Mouse (Mus musculus): ENCODE data around the gene Prss45. TPM values are rescaled to one million over a fixed set of nuclear protein-coding genes. Genes with fewer than 3 reads are reported as not detected.

Gene Prss45
- total and polyA plus RNA-seq, 3 experiments: not detected

DNA sequence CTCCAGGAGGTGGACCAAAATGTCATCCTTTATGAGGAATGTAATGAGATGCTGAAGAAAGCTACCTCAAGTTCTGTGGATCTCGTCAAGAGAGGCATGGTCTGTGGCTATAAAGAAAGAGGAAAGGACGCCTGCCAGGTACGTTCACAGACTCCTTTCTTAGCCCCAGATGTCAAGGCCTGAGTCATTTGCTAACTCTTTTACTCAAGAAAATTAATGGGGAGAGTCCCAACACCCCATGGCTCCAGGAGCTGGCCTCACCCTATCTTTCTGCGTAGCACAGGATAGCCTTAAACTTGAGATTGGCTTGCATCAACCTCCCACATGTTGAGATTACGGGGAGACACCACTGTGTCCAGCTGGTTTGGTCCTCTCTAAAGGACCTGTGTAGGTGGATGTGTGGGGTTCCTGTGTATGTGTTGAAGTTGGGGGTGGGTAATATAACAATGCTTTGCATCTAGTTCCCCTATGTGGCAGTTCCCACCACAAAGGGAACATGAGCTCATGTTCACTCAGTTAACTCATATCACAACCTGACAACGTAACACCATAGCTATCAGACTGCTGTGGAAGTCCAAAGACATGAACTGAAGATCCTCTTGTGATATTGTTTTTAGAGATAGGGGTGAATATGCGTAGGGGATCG is 33.4 kb upstream of the Prss45 start:
- Histone ChIP-seq H3K27me3 (ENCODE audit: control insufficient read depth in 1 of 2, insufficient read depth in 2 of 2, low read length in 2 of 2) (no peaks in the 10 kb centered on the region), H3K27ac (ENCODE audit: control insufficient read depth, low read depth, low read length) (no peak overlapping the region), H3K9me3 (replicated peaks; ENCODE audit: insufficient read depth, low read length) (no peaks in the 10 kb centered on the region), H3K79me2 (ENCODE audit: control insufficient read depth, insufficient read depth, low read length, poor library complexity) (no peaks in the 10 kb centered on the region), H3K4me3 (ENCODE audit: control insufficient read depth in 1 of 2, insufficient read depth in 1 of 2, low read depth in 2 of 2, low read length in 2 of 2) (no peak overlapping the region), H3K36me3 (ENCODE audit: control insufficient read depth in 1 of 2, insufficient read depth in 2 of 2, low read length in 2 of 2) (no peaks in the 10 kb centered on the region), H3K9ac (ENCODE audit: control insufficient read depth, low read depth, low read length, poor library complexity, severe bottlenecking) (no peak overlapping the region), H3K4me1 (ENCODE audit: control insufficient read depth in 1 of 2, insufficient read depth in 2 of 2, low read length in 2 of 2) (no peaks in the 10 kb centered on the region; a peak in 2 of 4 replicates)
- no peak for DNase-seq (ENCODE audit: low read depth, low spot score)
- no peak for TF ChIP-seq BHLHE40 (IDR thresholded peaks at IDR 0.05; ENCODE audit: borderline replicate concordance, low read depth, low read length)
- TF ChIP-seq NRF1 (IDR thresholded peaks at IDR 0.05; ENCODE audit: insufficient read depth, low read depth, low read length, poor library complexity, severe bottlenecking): no peak
- no peak for TF ChIP-seq ZMIZ1 (IDR thresholded peaks at IDR 0.05; ENCODE audit: low read depth, low read length)
- no peak for TF ChIP-seq RCOR1 (IDR thresholded peaks at IDR 0.05; ENCODE audit: low read depth, low read length)
- TF ChIP-seq MAFK (IDR thresholded peaks at IDR 0.05; ENCODE audit: borderline replicate concordance, low read depth, low read length): no peak
- no peak for TF ChIP-seq GATA1 (IDR thresholded peaks at IDR 0.05; ENCODE audit: low read depth, low read length)
- TF ChIP-seq NELFE (IDR thresholded peaks at IDR 0.05; ENCODE audit: low read depth, low read length): no peak
- no peak for TF ChIP-seq CTCF (IDR thresholded peaks at IDR 0.05 in 2 of 3, conservative IDR thresholded peaks at IDR 0.05 in 1 of 3; ENCODE audit: control insufficient read depth in 1 of 3, insufficient read depth in 1 of 3, low read depth in 2 of 3, low read length in 3 of 3, poor library complexity in 1 of 3, severe bottlenecking in 1 of 3)
- TF ChIP-seq MEF2A (IDR thresholded peaks at IDR 0.05; ENCODE audit: extremely low read depth, insufficient replicate concordance, low read depth, low read length, poor library complexity, severe bottlenecking): no peak
- no peak for TF ChIP-seq GABPA (IDR thresholded peaks at IDR 0.05; ENCODE audit: low read depth, low read length)
- TF ChIP-seq POLR2A (IDR thresholded peaks at IDR 0.05; ENCODE audit: control insufficient read depth in 1 of 2, insufficient read depth in 1 of 2, low read depth in 1 of 2, low read length in 2 of 2, poor library complexity in 1 of 2): no peak
- no peak for TF ChIP-seq MYB (IDR thresholded peaks at IDR 0.05; ENCODE audit: low read depth, low read length)
- TF ChIP-seq E2F4 (IDR thresholded peaks at IDR 0.05; ENCODE audit: borderline replicate concordance, low read depth, low read length): no peak
- no peak for TF ChIP-seq MXI1 (IDR thresholded peaks at IDR 0.05; ENCODE audit: low read depth, low read length)
- no peak for TF ChIP-seq ZNF384 (IDR thresholded peaks at IDR 0.05; ENCODE audit: low read depth, low read length)
- no peak for TF ChIP-seq CHD1 (IDR thresholded peaks at IDR 0.05; ENCODE audit: low read depth, low read length)
- no peak for TF ChIP-seq ZKSCAN1 (IDR thresholded peaks at IDR 0.05; ENCODE audit: low read depth, low read length)
- no peak for TF ChIP-seq SIN3A (IDR thresholded peaks at IDR 0.05; ENCODE audit: low read length)
- no peak for TF ChIP-seq MYC (IDR thresholded peaks at IDR 0.05; ENCODE audit: low read depth, low read length)
- no peak for TF ChIP-seq MAZ (IDR thresholded peaks at IDR 0.05; ENCODE audit: low read depth, low read length)

DNA sequence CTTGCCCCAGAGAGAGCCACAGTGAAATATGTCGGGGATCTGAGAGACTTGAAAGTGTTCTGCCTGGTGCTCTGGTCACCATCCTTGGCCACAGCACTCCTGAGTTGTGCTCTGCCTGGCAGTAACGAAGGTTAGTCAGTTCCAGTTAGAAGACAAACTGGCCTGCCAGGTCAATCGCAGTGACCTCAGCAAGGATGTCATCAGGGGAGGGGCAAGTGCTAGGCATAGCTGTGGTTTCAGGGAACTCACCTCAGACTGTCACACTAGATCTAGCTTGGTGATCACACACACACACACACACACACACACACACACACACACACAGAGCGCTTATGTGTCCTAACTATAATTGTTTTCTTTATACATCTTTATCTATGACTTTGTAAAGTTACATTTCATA is 31.1 kb upstream of the Prss45 start:
- H3K4me3 ChIP-seq (ENCODE audit: control insufficient read depth in 1 of 2, insufficient read depth in 1 of 2, low read depth in 2 of 2, low read length in 2 of 2): peak overlapping the region; percentile 3 to 57; a peak in 2 of 4 replicates
- no peaks in the 10 kb centered on the region for H3K79me2 ChIP-seq (ENCODE audit: control insufficient read depth, insufficient read depth, low read length, poor library complexity)
- no peaks in the 10 kb centered on the region for H3K9me3 ChIP-seq (replicated peaks; ENCODE audit: insufficient read depth, low read length)
- no peak overlapping the region for H3K9ac ChIP-seq (ENCODE audit: control insufficient read depth, low read depth, low read length, poor library complexity, severe bottlenecking)
- no peaks in the 10 kb centered on the region for H3K27me3 ChIP-seq (ENCODE audit: control insufficient read depth in 1 of 2, insufficient read depth in 2 of 2, low read length in 2 of 2)
- peak; percentile 21 for DNase-seq (ENCODE audit: low read depth, low spot score)
- no peaks in the 10 kb centered on the region; a peak in 2 of 4 replicates for H3K4me1 ChIP-seq (ENCODE audit: control insufficient read depth in 1 of 2, insufficient read depth in 2 of 2, low read length in 2 of 2)
- H3K27ac ChIP-seq (ENCODE audit: control insufficient read depth, low read depth, low read length): no peak overlapping the region
- no peak for TF ChIP-seq ZKSCAN1 (IDR thresholded peaks at IDR 0.05; ENCODE audit: low read depth, low read length)
- no peak for TF ChIP-seq USF2 (IDR thresholded peaks at IDR 0.05; ENCODE audit: borderline replicate concordance in 1 of 2, insufficient read depth in 1 of 2, low read depth in 1 of 2, low read length in 2 of 2)
- no peak for TF ChIP-seq POLR2AphosphoS2 (IDR thresholded peaks at IDR 0.05; ENCODE audit: low read length)
- TF ChIP-seq RAD21 (IDR thresholded peaks at IDR 0.05; ENCODE audit: low read depth, low read length): no peak
- no peak for TF ChIP-seq CHD2 (IDR thresholded peaks at IDR 0.05; ENCODE audit: low read length)
- TF ChIP-seq EP300 (IDR thresholded peaks at IDR 0.05; ENCODE audit: low read depth in 1 of 2, low read length in 2 of 2): no peak
- TF ChIP-seq MEF2A (IDR thresholded peaks at IDR 0.05; ENCODE audit: extremely low read depth, insufficient replicate concordance, low read depth, low read length, poor library complexity, severe bottlenecking): no peak
- no peak for TF ChIP-seq MAZ (IDR thresholded peaks at IDR 0.05; ENCODE audit: low read depth, low read length)
- no peak for TF ChIP-seq KAT2A (conservative IDR thresholded peaks at IDR 0.05; ENCODE audit: low read depth, low read length)
- no peaks in the 10 kb centered on the region for H3K36me3 ChIP-seq (ENCODE audit: control insufficient read depth in 1 of 2, insufficient read depth in 2 of 2, low read length in 2 of 2)

Data from MEL (cell line).